Mouse (Mus musculus): ENCODE data around the gene Brinp2. TPM values are rescaled to one million over a fixed set of nuclear protein-coding genes. Genes with fewer than 3 reads are reported as not detected.

Gene Brinp2
- polyA plus RNA-seq (2015; fragmentation: Nextera tagmentation; extraction: Ambion mirVana), result 0.23 and 0.31 TPM in 2 replicates

GRCm38 (mm10) chr1:158356051-158356461 lies at the start of gene Brinp2:
TSS of gene Brinp2 (minus strand) at chr1:158356326.
- peak within 1 kb of the TSS; percentile 79 for H3K4me2 ChIP-seq
- WGBS, result 0% methylated on average over 30 of the region's 30 CpGs
- no peaks in the 10 kb centered on the region for H3K36me3 ChIP-seq
- H3K9me3 ChIP-seq (replicated peaks), result no peaks in the 10 kb centered on the region
- peak; percentile 99 for ATAC-seq (replicated peaks; ENCODE audit: low FRiP score)
- peaks cover 13% of the 10 kb centered on the region for H3K4me1 ChIP-seq
- no peak within 1 kb of the TSS for H3K27ac ChIP-seq
- peak within 1 kb of the TSS; percentile 54 for H3K4me3 ChIP-seq (replicated peaks)
- peak within 1 kb of the TSS; percentile 14; the same call in 1 of the 2 replicates for H3K9ac ChIP-seq
- peaks cover 80% of the 10 kb centered on the region for H3K27me3 ChIP-seq

- 26% methylated on average over 2 of the region's 2 CpGs for WGBS
- Histone ChIP-seq H3K9ac (no peak overlapping the region), H3K4me1 (no peaks in the 10 kb centered on the region), H3K9me3 (replicated peaks) (no peaks in the 10 kb centered on the region), H3K27ac (no peak overlapping the region), H3K4me2 (no peak overlapping the region), H3K27me3 (no peaks in the 10 kb centered on the region), H3K4me3 (replicated peaks) (no peak overlapping the region), H3K36me3 (no peaks in the 10 kb centered on the region)
- ATAC-seq (replicated peaks; ENCODE audit: low FRiP score), result no peak
Observed at GRCm38 (mm10) chr1:158400898-158401297, 44.8 kb upstream of the Brinp2 start.

GRCm38 (mm10) chr1:158397058-158397457 lies 40.9 kb upstream of the Brinp2 start:
- no peak overlapping the region for H3K9ac ChIP-seq
- WGBS, result 89% methylated on average over 2 of the region's 2 CpGs
- H3K4me2 ChIP-seq, result no peak overlapping the region
- no peaks in the 10 kb centered on the region for H3K4me1 ChIP-seq
- H3K9me3 ChIP-seq (replicated peaks), result no peaks in the 10 kb centered on the region
- ATAC-seq (replicated peaks; ENCODE audit: low FRiP score), result no peak
- no peak overlapping the region for H3K4me3 ChIP-seq (replicated peaks)
- no peaks in the 10 kb centered on the region for H3K27me3 ChIP-seq
- no peak overlapping the region for H3K27ac ChIP-seq
- H3K36me3 ChIP-seq, result no peaks in the 10 kb centered on the region

GRCm38 (mm10) chr1:158390693-158391092 lies 34.6 kb upstream of the Brinp2 start:
- Histone ChIP-seq H3K9me3 (replicated peaks) (no peaks in the 10 kb centered on the region), H3K4me1 (no peaks in the 10 kb centered on the region), H3K27ac (no peak overlapping the region), H3K36me3 (no peaks in the 10 kb centered on the region), H3K27me3 (no peaks in the 10 kb centered on the region), H3K4me2 (no peak overlapping the region), H3K4me3 (replicated peaks) (no peak overlapping the region), H3K9ac (no peak overlapping the region)
- ATAC-seq (replicated peaks; ENCODE audit: low FRiP score), result no peak
- WGBS, result 79% methylated on average over 4 of the region's 4 CpGs

- Histone ChIP-seq H3K4me3 (replicated peaks) (no peak overlapping the region), H3K9me3 (replicated peaks) (no peaks in the 10 kb centered on the region), H3K4me2 (no peak overlapping the region), H3K27me3 (no peaks in the 10 kb centered on the region), H3K9ac (no peak overlapping the region), H3K4me1 (no peaks in the 10 kb centered on the region), H3K36me3 (no peaks in the 10 kb centered on the region), H3K27ac (no peak overlapping the region)
- ATAC-seq (replicated peaks; ENCODE audit: low FRiP score), result no peak
- WGBS, result 93% methylated on average over 4 of the region's 4 CpGs
Observed at GRCm38 (mm10) chr1:158388995-158389394, 32.9 kb upstream of the Brinp2 start.

- no peak overlapping the region for H3K4me2 ChIP-seq
- no peaks in the 10 kb centered on the region for H3K9me3 ChIP-seq (replicated peaks)
Observed at GRCm38 (mm10) chr1:158386781-158387180, 30.7 kb upstream of the Brinp2 start.

GRCm38 (mm10) chr1:158385311-158385710 lies 29.2 kb upstream of the Brinp2 start:
- WGBS, result 88% methylated on average over 2 of the region's 2 CpGs
- Histone ChIP-seq H3K9me3 (replicated peaks) (no peaks in the 10 kb centered on the region), H3K36me3 (no peaks in the 10 kb centered on the region), H3K4me1 (no peaks in the 10 kb centered on the region), H3K9ac (no peak overlapping the region), H3K4me2 (no peak overlapping the region), H3K27me3 (no peaks in the 10 kb centered on the region), H3K27ac (no peak overlapping the region), H3K4me3 (replicated peaks) (no peak overlapping the region)
- ATAC-seq (replicated peaks; ENCODE audit: low FRiP score), result no peak

More at GRCm38 (mm10) chr1:158386781-158387180, 30.7 kb upstream of the Brinp2 start:
- WGBS, result 31% methylated on average over 3 of the region's 3 CpGs
- Histone ChIP-seq H3K27ac (no peak overlapping the region), H3K27me3 (no peaks in the 10 kb centered on the region), H3K9ac (no peak overlapping the region), H3K36me3 (no peaks in the 10 kb centered on the region), H3K4me1 (no peaks in the 10 kb centered on the region), H3K4me3 (replicated peaks) (no peak overlapping the region)
- ATAC-seq (replicated peaks; ENCODE audit: low FRiP score), result 0 out of 2 replicates have a peak, but pooled peaks have one; percentile 33

GRCm38 (mm10) chr1:158383210-158383609 lies 27.1 kb upstream of the Brinp2 start:
- Histone ChIP-seq H3K36me3 (no peaks in the 10 kb centered on the region), H3K4me1 (no peaks in the 10 kb centered on the region), H3K4me3 (replicated peaks) (no peak overlapping the region), H3K27ac (no peak overlapping the region), H3K9me3 (replicated peaks) (no peaks in the 10 kb centered on the region), H3K9ac (no peak overlapping the region), H3K27me3 (no peaks in the 10 kb centered on the region), H3K4me2 (no peak overlapping the region)
- no peak for ATAC-seq (replicated peaks; ENCODE audit: low FRiP score)
- WGBS, result 50% methylated on average over 3 of the region's 3 CpGs

- no peak overlapping the region for H3K4me3 ChIP-seq (replicated peaks)
- H3K36me3 ChIP-seq, result no peaks in the 10 kb centered on the region
- H3K27ac ChIP-seq, result no peak overlapping the region
- H3K9me3 ChIP-seq (replicated peaks), result no peaks in the 10 kb centered on the region
- ATAC-seq (replicated peaks; ENCODE audit: low FRiP score), result no peak
- no peaks in the 10 kb centered on the region for H3K27me3 ChIP-seq
- no peaks in the 10 kb centered on the region for H3K4me1 ChIP-seq
- 42% methylated on average over 6 of the region's 6 CpGs for WGBS
- no peak overlapping the region for H3K9ac ChIP-seq
- no peak overlapping the region for H3K4me2 ChIP-seq
Observed at GRCm38 (mm10) chr1:158382277-158382676, 26.2 kb upstream of the Brinp2 start.

- 63% methylated on average over 1 of the region's 1 CpGs for WGBS
- H3K27ac ChIP-seq, result no peak overlapping the region
Observed at GRCm38 (mm10) chr1:158364461-158364860, 8.3 kb upstream of the Brinp2 start.

GRCm38 (mm10) chr1:158362292-158363101 lies 6.4 kb upstream of the Brinp2 start:
- H3K9me3 ChIP-seq (replicated peaks), result no peaks in the 10 kb centered on the region
- peaks cover 10% of the 10 kb centered on the region for H3K4me1 ChIP-seq
- no peak overlapping the region for H3K27ac ChIP-seq
- H3K4me2 ChIP-seq, result peak overlapping the region; percentile 74
- under 1% methylated on average over 31 of the region's 37 CpGs for WGBS
- peak overlapping the region; percentile 46 for H3K9ac ChIP-seq
- H3K4me3 ChIP-seq (replicated peaks), result peak overlapping the region; percentile 42
- no peaks in the 10 kb centered on the region for H3K36me3 ChIP-seq
- ATAC-seq (replicated peaks; ENCODE audit: low FRiP score), result peak; percentile 73
- peaks cover 56% of the 10 kb centered on the region for H3K27me3 ChIP-seq

More at GRCm38 (mm10) chr1:158364461-158364860, 8.3 kb upstream of the Brinp2 start:
- Histone ChIP-seq H3K36me3 (no peaks in the 10 kb centered on the region), H3K4me2 (no peak overlapping the region), H3K4me3 (replicated peaks) (no peak overlapping the region), H3K9me3 (replicated peaks) (no peaks in the 10 kb centered on the region), H3K4me1 (peaks cover 10% of the 10 kb centered on the region), H3K27me3 (peaks cover 43% of the 10 kb centered on the region), H3K9ac (no peak overlapping the region)
- no peak for ATAC-seq (replicated peaks; ENCODE audit: low FRiP score)

GRCm38 (mm10) chr1:158361964-158362291 lies 5.8 kb upstream of the Brinp2 start, which contains the start of gene Astn1:
TSS of gene Astn1 (plus strand) at chr1:158362273.
- no peaks in the 10 kb centered on the region for H3K9me3 ChIP-seq (replicated peaks)
- H3K4me1 ChIP-seq, result peaks cover 10% of the 10 kb centered on the region
- peak within 1 kb of the TSS; percentile 42 for H3K4me3 ChIP-seq (replicated peaks)
- H3K27me3 ChIP-seq, result peaks cover 62% of the 10 kb centered on the region
- ATAC-seq (replicated peaks; ENCODE audit: low FRiP score), result 0 out of 2 replicates have a peak, but pooled peaks have one; percentile 2
- H3K36me3 ChIP-seq, result no peaks in the 10 kb centered on the region
- peak within 1 kb of the TSS; percentile 74 for H3K4me2 ChIP-seq
- peak within 1 kb of the TSS; percentile 46 for H3K9ac ChIP-seq
- H3K27ac ChIP-seq, result no peak within 1 kb of the TSS
- WGBS, result 0% methylated on average over 2 of the region's 2 CpGs
